Mouse (Mus musculus): ENCODE measurements at regions not wholly inside any gene's neighbourhood (a gene's known extent, or its start where the extent isn't known, plus 50 kb on each side); places are given as distances from the start of the nearest gene placed in this dataset.
"Not testable (repeated sequence)": the region's sequence is repeated elsewhere in the genome, so short reads cannot be mapped to it uniquely, and the experiment has no call there.

DNA sequence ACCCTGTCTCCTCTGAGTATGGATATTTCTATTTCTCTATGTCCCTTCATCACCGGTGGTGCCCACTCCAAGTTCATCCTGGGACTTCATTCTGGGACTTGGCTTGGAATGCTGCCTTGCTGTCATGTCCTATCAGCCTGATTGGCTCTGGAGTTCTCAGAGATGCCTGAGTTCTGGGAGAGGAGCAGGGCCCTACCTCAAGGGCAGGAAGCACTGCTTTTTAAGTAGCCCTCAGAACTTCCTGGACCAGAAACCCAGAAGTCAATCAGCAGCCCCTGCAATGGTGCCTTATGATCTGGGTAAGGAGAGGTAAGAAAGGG, 228.2 kb upstream of the Zfp703 start:
- Histone ChIP-seq H3K4me3 (replicated peaks) (no peak overlapping the region), H3K36me3 (no peaks in the 10 kb centered on the region), H3K4me1 (replicated peaks) (peaks cover 18% of the 10 kb centered on the region), H3K9ac (no peak overlapping the region), H3K9me3 (replicated peaks) (no peaks in the 10 kb centered on the region), H3K27ac (no peak overlapping the region), H3K27me3 (0 out of 2 replicates have a peak, but pooled peaks cover 4% of the 10 kb centered on the region), H3K4me2 (no peak overlapping the region)
- no peak for DNase-seq
- 56% methylated on average over 1 of the region's 1 CpGs for WGBS (ENCODE audit: insufficient replicate concordance)
- ATAC-seq (ENCODE audit: low read depth) = no peak

GRCm38 (mm10) chr8:26750120-26750519, 227.0 kb upstream of the Zfp703 start:
- Histone ChIP-seq H3K27ac (no peak overlapping the region), H3K27me3 (0 out of 2 replicates have a peak, but pooled peaks cover 4% of the 10 kb centered on the region), H3K9ac (no peak overlapping the region), H3K4me3 (replicated peaks) (no peak overlapping the region), H3K9me3 (replicated peaks) (no peaks in the 10 kb centered on the region), H3K36me3 (no peaks in the 10 kb centered on the region), H3K4me2 (no peak overlapping the region), H3K4me1 (replicated peaks) (peaks cover 18% of the 10 kb centered on the region)
- ATAC-seq (ENCODE audit: low read depth) (no peak), DNase-seq (no peak)
- 78% methylated on average over 1 of the region's 1 CpGs for WGBS (ENCODE audit: insufficient replicate concordance)

DNA sequence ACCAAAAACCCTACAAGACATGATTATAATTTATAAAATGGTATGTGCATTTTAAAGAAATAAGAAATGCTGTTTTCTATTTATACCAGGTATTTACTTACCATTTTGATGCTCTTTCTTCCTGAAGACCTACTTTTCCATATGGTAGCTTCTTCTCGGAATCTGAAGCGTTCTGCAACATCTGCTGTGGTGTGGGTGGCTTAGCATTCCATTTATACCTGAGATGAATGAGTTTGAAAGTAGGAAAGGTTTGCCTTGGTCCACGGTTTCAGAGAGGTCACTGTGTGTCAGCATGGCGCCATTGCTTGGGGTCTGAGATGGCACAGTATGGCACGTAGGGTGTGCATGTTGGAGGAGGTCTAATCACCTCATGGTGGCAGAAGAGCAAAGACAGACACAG, 225.5 kb upstream of the Zfp703 start:
- H3K9ac ChIP-seq = no peak overlapping the region
- ATAC-seq (ENCODE audit: low read depth) (no peak), DNase-seq (no peak)
- 0 out of 2 replicates have a peak, but pooled peaks cover 4% of the 10 kb centered on the region for H3K27me3 ChIP-seq
- H3K36me3 ChIP-seq = no peaks in the 10 kb centered on the region
- H3K4me1 ChIP-seq (replicated peaks) = peaks cover 18% of the 10 kb centered on the region
- no peak overlapping the region for H3K4me2 ChIP-seq
- no peak overlapping the region for H3K4me3 ChIP-seq (replicated peaks)
- no peak overlapping the region for H3K27ac ChIP-seq
- 63% methylated on average over 5 of the region's 5 CpGs for WGBS (ENCODE audit: insufficient replicate concordance)
- no peaks in the 10 kb centered on the region for H3K9me3 ChIP-seq (replicated peaks)

DNA sequence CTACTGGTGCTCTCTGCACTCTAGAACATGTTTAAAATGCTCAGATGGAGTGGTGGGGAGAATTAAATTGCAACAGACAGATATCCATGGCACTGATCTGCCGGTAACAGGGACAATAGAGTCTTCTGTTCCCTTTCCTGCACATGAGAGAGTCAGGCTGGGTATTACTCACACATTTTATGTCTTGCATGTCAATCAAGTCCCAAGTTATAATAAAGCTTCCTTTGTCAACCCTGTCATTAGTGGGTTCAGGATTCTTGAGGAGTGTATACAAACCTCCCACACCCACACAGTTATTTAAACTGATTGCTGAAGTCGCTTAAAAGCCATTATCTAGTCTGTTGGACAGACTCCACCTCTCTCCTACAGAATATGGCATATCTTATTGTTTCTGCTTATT, 220.7 kb upstream of the Zfp703 start:
- Histone ChIP-seq H3K27ac (no peak overlapping the region), H3K4me1 (replicated peaks) (no peaks in the 10 kb centered on the region), H3K9me3 (replicated peaks) (no peaks in the 10 kb centered on the region), H3K36me3 (no peaks in the 10 kb centered on the region), H3K27me3 (no peaks in the 10 kb centered on the region), H3K4me2 (no peak overlapping the region), H3K4me3 (replicated peaks) (no peak overlapping the region), H3K9ac (no peak overlapping the region)
- 69% methylated on average over 2 of the region's 2 CpGs for WGBS (ENCODE audit: insufficient replicate concordance)
- DNase-seq (no peak), ATAC-seq (ENCODE audit: low read depth) (no peak)

- H3K27me3 ChIP-seq = no peaks in the 10 kb centered on the region
- H3K4me1 ChIP-seq (replicated peaks) = no peaks in the 10 kb centered on the region
- no peak overlapping the region for H3K4me2 ChIP-seq
- ATAC-seq (ENCODE audit: low read depth) (no peak), DNase-seq (no peak)
- H3K4me3 ChIP-seq (replicated peaks) = no peak overlapping the region
- H3K27ac ChIP-seq = no peak overlapping the region
- no peaks in the 10 kb centered on the region for H3K36me3 ChIP-seq
- H3K9ac ChIP-seq = no peak overlapping the region
- no peaks in the 10 kb centered on the region for H3K9me3 ChIP-seq (replicated peaks)
- 73% methylated on average over 1 of the region's 1 CpGs for WGBS (ENCODE audit: insufficient replicate concordance)
Observed at GRCm38 (mm10) chr8:26760726-26761125, 216.4 kb upstream of the Zfp703 start.

DNA sequence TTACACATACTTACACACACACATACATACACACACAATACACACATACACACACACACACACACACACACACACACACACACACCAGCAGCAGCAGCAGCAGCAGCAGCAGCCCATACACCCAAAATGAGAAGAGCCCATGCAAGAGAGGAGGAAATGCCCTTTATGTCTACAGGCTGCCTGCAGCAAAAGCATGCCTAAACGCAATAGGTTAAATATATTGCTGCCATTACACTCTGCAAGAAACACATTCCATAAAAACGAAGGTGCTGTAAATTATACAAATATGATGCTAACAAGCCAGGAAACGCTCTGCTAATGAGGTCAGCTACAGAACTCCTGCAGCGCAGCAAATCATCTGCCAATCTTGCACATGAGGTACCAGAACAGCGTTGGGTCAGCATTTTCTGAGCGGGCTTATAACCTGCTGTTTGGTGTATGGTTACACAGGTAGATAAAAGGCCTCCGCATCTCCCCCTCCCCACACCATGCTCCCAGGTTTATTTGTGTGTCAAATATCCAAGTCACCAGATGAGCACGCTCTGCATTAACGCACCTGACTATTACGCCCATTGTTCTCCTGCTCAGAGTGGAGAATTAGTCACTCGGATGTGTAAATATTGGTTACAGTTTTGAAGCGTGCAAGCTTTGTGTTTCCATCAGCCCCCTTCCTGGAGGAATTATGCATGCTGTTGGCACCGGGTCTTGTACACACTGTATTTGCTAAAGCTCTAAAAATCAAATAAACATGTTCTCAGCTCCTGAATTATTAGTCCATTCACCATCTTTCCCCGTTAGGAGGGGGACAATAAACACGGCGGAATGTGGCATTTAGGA, 214.0 kb upstream of the Zfp703 start:
- 76% methylated on average over 16 of the region's 16 CpGs for WGBS (ENCODE audit: insufficient replicate concordance)
- Histone ChIP-seq H3K27ac (no peak overlapping the region), H3K27me3 (no peaks in the 10 kb centered on the region), H3K4me3 (replicated peaks) (no peak overlapping the region), H3K9ac (no peak overlapping the region), H3K9me3 (replicated peaks) (no peaks in the 10 kb centered on the region), H3K4me2 (no peak overlapping the region), H3K36me3 (no peaks in the 10 kb centered on the region), H3K4me1 (replicated peaks) (no peaks in the 10 kb centered on the region)
- ATAC-seq (ENCODE audit: low read depth) = no peak
- no peak for DNase-seq

DNA sequence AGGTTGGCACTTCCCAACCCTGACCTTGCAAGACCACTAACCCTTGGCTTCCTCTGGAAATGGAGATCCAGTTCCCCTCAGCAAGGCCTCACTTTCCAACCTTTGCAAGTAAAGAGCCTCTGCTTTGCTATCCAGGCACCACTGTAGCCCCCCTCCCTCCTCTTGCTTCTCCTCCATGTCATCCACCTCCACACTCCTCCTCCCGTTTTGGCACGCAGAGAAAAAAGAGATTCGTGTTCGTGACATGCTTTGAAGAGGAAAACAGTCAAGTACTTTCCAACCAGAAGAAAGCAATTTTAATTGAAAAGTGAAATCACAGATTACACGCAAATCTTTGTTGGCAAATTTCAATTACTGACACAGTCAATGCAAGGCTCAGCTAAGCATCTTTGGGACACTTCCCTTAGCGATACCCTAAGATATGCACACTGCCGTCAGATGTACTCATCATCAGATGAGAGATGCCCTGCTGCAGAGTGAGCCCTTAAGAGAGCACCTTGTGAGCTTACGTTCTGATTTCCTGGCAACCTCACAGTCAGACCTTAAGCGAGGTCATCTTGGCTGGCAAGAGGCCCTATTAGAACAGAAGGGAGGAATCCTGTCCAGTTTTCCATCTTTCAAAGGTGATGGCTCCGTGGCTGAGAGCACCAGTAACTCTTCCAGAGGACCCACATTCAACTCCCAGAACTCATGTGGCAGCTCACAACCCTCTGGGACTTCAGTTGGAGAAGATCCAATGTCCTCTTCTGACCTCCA, 208.5 kb upstream of the Zfp703 start:
- Histone ChIP-seq H3K27me3 (0 out of 2 replicates have a peak, but pooled peaks cover 3% of the 10 kb centered on the region), H3K36me3 (no peaks in the 10 kb centered on the region), H3K4me1 (replicated peaks) (no peaks in the 10 kb centered on the region), H3K27ac (no peak overlapping the region), H3K9ac (no peak overlapping the region), H3K4me2 (no peak overlapping the region), H3K4me3 (replicated peaks) (no peak overlapping the region), H3K9me3 (replicated peaks) (no peaks in the 10 kb centered on the region)
- no peak for DNase-seq
- whole genome bisulfite sequencing (ENCODE audit: insufficient replicate concordance) = 68% methylated on average over 10 of the region's 10 CpGs
- no peak for ATAC-seq (ENCODE audit: low read depth)

- DNase-seq = no peak
- 0 out of 2 replicates have a peak overlapping the region, but pooled peaks have one; percentile 12 for H3K4me2 ChIP-seq
Observed at GRCm38 (mm10) chr8:26770424-26770886, 206.7 kb upstream of the Zfp703 start.

DNA sequence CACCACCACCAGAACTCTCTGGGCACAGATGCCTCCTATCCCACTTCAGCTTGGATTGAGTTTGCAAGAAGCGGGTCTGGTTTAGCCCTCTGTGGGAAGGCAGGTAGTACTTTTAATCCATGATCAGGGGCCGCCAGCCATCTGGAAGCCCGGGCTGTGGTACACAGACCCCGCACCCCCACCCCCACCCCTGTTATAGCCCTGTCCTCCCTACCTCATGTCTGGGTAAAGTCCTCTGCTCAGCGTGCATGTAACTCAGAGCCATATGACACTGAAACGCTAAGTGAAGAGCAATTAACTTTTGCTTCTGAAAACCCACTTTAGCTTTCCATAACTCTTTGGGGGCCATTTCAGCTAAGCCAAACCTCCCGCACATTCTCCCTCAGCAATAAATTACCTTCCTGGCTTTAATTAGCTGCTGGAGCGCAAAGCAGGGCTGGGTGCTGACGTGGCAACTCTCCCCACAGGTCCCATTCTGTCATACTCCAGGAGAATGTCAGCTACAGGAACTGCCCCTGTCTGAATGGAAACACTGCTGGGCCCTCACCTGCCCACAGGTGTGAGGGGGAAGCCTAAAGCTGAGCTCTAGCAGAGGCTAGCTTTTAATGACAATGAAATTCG, 198.1 kb upstream of the Zfp703 start:
- ATAC-seq (ENCODE audit: low read depth) (no peak), DNase-seq (no peak)
- WGBS (ENCODE audit: insufficient replicate concordance) = 52% methylated on average over 10 of the region's 10 CpGs

More at GRCm38 (mm10) chr8:26770424-26770886, 206.7 kb upstream of the Zfp703 start:
- H3K27ac ChIP-seq = no peak overlapping the region
- 31% methylated on average over 16 of the region's 16 CpGs for WGBS (ENCODE audit: insufficient replicate concordance)
- no peaks in the 10 kb centered on the region for H3K36me3 ChIP-seq
- H3K9me3 ChIP-seq (replicated peaks) = no peaks in the 10 kb centered on the region
- H3K4me3 ChIP-seq (replicated peaks) = no peak overlapping the region
- H3K9ac ChIP-seq = no peak overlapping the region
- ATAC-seq (ENCODE audit: low read depth) = no peak
- 0 out of 2 replicates have a peak, but pooled peaks cover 3% of the 10 kb centered on the region for H3K27me3 ChIP-seq
- no peaks in the 10 kb centered on the region for H3K4me1 ChIP-seq (replicated peaks)

DNA sequence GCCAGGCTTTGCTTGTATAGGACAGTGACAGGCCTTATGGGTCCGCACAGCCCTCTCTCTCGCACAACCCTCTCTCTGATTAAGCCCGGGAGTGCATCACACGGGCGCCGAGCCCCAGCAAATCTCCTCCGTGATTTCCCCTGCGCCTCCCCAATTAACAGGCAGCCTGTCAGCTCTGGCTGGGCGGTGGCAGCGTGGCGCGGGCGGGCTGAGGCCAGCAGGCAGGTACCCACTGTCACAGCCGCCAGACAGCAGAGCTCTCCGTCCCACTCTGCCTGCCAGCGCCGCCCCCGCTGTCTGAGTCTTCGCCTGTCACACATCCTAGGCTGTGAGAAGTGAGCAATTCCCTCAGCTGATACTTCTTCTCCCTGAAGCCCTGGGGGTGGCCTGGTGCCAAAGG, 196.6 kb upstream of the Zfp703 start:
- no peak overlapping the region for H3K27ac ChIP-seq
- WGBS (ENCODE audit: insufficient replicate concordance) = 17% methylated on average over 19 of the region's 19 CpGs
- H3K36me3 ChIP-seq = no peaks in the 10 kb centered on the region
- H3K4me3 ChIP-seq (replicated peaks) = no peak overlapping the region
- no peaks in the 10 kb centered on the region for H3K4me1 ChIP-seq (replicated peaks)
- DNase-seq = no peak
- H3K9me3 ChIP-seq (replicated peaks) = no peaks in the 10 kb centered on the region
- H3K4me2 ChIP-seq = no peak overlapping the region
- no peak for ATAC-seq (ENCODE audit: low read depth)
- no peak overlapping the region for H3K9ac ChIP-seq
- H3K27me3 ChIP-seq = peaks cover 18% of the 10 kb centered on the region

More for the DNA sequence above, 198.1 kb upstream of the Zfp703 start:
- H3K4me1 ChIP-seq (replicated peaks) = no peaks in the 10 kb centered on the region
- no peak overlapping the region for H3K4me2 ChIP-seq
- H3K9me3 ChIP-seq (replicated peaks) = no peaks in the 10 kb centered on the region
- no peak overlapping the region for H3K9ac ChIP-seq
- no peak overlapping the region for H3K27ac ChIP-seq
- no peaks in the 10 kb centered on the region for H3K36me3 ChIP-seq
- no peak overlapping the region for H3K4me3 ChIP-seq (replicated peaks)
- H3K27me3 ChIP-seq = peaks cover 18% of the 10 kb centered on the region

DNA sequence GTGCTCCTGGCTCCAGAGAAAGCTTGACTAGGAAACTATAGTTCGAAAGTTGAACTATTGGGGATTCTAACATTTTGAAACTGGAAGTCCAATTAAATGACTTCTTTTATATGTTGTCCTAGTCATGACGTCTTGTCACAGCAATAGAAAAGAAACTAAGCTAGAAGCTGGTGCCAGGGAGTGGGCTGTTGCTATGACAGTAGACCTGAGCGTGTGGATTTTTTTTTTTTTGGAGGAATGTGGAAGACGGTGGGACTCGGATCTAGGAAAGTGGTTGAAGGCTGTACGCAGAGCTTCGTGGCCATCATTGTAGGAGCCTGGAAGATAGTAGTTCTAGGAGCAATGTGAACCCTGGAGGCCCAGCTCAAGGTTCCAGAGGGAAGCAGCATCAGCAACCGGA, 194.2 kb upstream of the Zfp703 start:
- WGBS (ENCODE audit: insufficient replicate concordance) = 72% methylated on average over 8 of the region's 8 CpGs
- not testable (repeated sequence) for ATAC-seq (ENCODE audit: low read depth); H3K27ac ChIP-seq; H3K4me2 ChIP-seq; H3K9me3 ChIP-seq (replicated peaks); H3K9ac ChIP-seq; H3K4me1 ChIP-seq (replicated peaks); H3K36me3 ChIP-seq; H3K4me3 ChIP-seq (replicated peaks); DNase-seq
- peaks cover 18% of the 10 kb centered on the region for H3K27me3 ChIP-seq

Data from liver, embryonic 13.5 days (tissue).